Mouse (Mus musculus) lung, postnatal 10 days (tissue): ENCODE results near the gene Cybc1.

Experiments
- DNase-seq: peaks from one replicate; pipeline ENCODE4 v3.0.0; 2021

The Cybc1 gene

GRCm38 (mm10) chr11:121204161-121205006 is 24.7 kb downstream of the Cybc1 start, which contains the start of the genes Hexdc and Ogfod3:
Gene Hexdc (plus strand): TSS chr11:121204433.
Gene Ogfod3 (minus strand): TSS chr11:121204711.
- DNase-seq: peak; percentile 98

- no peak for DNase-seq
These were observed 25.3 kb downstream of the Cybc1 start for GRCm38 (mm10) chr11:121203859-121204160.

GRCm38 (mm10) chr11:121201436-121202198 is 27.5 kb downstream of the Cybc1 start:
- peak; percentile 64 for DNase-seq

DNA sequence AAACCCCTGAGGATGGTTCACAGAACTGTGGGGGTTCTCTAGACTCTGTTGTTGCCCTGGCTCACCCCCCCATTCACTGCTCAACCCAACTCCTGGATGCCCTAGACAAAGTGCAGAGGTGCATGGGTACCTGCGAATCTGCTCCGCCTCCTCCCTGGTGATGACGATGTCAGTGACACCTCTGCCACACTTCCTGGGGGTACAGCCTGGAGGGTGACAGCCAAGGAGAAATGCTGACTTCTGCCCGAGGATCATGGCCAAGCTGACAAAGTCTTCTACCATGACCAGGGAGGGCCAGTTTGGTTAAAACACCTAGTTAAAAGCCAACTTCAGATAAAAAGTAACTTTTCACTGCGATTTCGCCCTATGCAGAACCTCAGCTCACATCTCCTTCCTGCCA is 28.3 kb downstream of the Cybc1 start:
- no peak for DNase-seq

DNA sequence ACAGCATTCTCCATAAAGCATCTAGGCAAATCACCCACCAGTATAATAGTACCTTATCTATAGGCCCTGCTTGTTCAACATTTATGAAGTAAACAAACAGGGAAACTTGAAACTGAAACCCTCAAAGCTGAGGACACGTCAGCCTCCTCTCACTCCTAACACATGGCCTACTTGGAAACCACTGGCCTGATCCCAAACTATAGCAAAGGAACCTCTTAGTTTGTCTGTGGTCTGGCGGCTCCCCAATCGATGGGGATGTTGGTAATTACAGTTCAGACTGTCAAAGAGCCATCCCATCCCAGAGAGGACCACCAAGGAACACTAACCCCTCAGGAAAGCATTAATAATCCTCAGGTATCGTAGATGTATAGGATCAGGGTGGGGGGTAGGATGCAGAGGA is 29.3 kb downstream of the Cybc1 start:
- DNase-seq: peak; percentile 19

GRCm38 (mm10) chr11:121198622-121199021 is 30.5 kb downstream of the Cybc1 start:
- DNase-seq: peak; percentile 44

- no peak for DNase-seq
These were observed 35.7 kb downstream of the Cybc1 start for GRCm38 (mm10) chr11:121193415-121193814.

- DNase-seq: no peak
These were observed 36.4 kb downstream of the Cybc1 start for GRCm38 (mm10) chr11:121192742-121193141.

GRCm38 (mm10) chr11:121189681-121190080 is 39.4 kb downstream of the Cybc1 start:
- no peak for DNase-seq

GRCm38 (mm10) chr11:121176285-121177270 is 52.5 kb downstream of the Cybc1 start:
- peak; percentile 78 for DNase-seq

- DNase-seq: no peak
These were observed 54.9 kb downstream of the Cybc1 start for GRCm38 (mm10) chr11:121174234-121174633.

DNA sequence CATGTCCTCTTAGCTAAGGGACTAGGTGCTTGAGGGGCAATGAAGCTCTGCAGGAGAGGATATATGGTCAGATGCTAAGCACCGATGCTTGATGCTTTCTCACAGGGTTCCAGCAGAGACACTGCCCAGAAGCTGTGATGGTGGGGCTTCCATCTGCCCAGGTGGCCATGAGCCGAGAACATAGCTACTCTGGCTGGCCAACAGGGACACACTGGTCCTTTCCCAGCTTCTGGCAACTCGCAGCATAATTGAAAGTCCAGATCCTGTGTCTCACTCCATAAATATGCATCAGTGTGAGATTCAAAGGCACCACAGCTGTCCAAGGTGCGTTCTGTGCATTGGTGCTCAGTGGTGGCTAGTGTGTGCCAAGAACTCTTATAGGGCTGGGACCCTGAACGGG is 55.9 kb downstream of the Cybc1 start:
- no peak for DNase-seq
